Mouse (Mus musculus) liver, postnatal 0 days (tissue): ENCODE results near the gene Ildr1.

ENCODE experiments used
- CTCF ChIP-seq: sonication (generic); IDR thresholded peaks from 2 replicates; pipeline ENCODE4 v1.5.1; 2016; ENCODE audit warnings: antibody characterized with exemption, low read depth
- EP300 ChIP-seq: IDR thresholded peaks from 2 replicates; pipeline ENCODE4 v1.6.1; 2016; ENCODE audit warnings: antibody characterized with exemption, low read depth, mild to moderate bottlenecking

DNA sequence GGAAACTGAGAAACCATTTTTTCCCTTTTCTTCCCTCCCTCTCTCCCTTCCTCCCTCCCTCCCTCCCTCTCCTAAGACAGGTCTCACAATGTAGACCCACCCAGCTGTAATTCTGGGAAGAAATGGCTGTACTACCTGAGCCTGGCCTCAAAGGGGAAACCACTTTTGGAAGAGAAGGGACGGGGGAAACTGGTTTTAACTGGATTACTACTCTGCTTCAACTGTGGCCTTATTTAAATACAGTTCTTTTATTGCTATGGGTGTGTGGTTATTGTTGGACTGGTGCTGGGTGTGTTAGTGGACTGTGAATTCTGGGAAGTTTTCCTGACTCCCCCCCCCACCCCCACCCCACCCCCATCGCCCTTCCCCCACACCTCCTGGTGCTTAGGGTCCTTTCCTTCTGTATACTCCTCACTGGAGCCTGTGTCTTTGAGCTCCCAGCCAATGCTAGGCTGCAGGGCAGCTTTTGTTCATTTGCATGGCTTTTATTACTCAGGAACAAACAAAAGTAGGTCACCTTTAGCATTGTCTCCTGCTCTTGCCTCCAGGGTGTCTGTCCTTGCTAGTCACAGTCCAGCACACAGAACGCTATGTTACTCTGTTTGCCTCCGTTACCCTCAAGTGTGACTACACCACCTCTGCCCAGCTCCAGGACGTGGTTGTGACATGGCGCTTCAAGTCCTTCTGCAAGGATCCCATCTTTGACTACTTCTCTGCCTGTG is 14.1 kb downstream of the Ildr1 start:
- TF ChIP-seq CTCF (no peak), EP300 (no peak)
